Mouse (Mus musculus): ENCODE results near the gene Arf5.
A peak's percentile ranks its signal among the peaks of the same experiment; 100 is the strongest.

Gene Arf5

GRCm38 (mm10) chr6:28423313-28423712, at the start of gene Arf5:
Arf5 (plus strand) TSS chr6:28423560.
- peak; percentile 94 for DNase-seq (ENCODE audit: low read depth)

- DNase-seq (ENCODE audit: low read depth) = no peak
Observed at GRCm38 (mm10) chr6:28381983-28382382, 41.4 kb upstream of the Arf5 start.

- peak; percentile 51 for DNase-seq (ENCODE audit: low read depth)
Observed at GRCm38 (mm10) chr6:28385169-28385568, 38.2 kb upstream of the Arf5 start.

- DNase-seq (ENCODE audit: low read depth) = no peak
Observed at GRCm38 (mm10) chr6:28389038-28389437, 34.3 kb upstream of the Arf5 start.

- no peak for DNase-seq (ENCODE audit: low read depth)
Observed at GRCm38 (mm10) chr6:28396051-28396852, 27.1 kb upstream of the Arf5 start.

- DNase-seq (ENCODE audit: low read depth) = peak; percentile 42
Observed at GRCm38 (mm10) chr6:28396853-28397457, 26.4 kb upstream of the Arf5 start.

- DNase-seq (ENCODE audit: low read depth) = peak; percentile 60
Observed at GRCm38 (mm10) chr6:28397681-28398203, 25.6 kb upstream of the Arf5 start, which contains the start of gene Zfp800. Zfp800 (minus strand) TSS chr6:28398005.

GRCm38 (mm10) chr6:28398726-28399125, 24.6 kb upstream of the Arf5 start:
- DNase-seq (ENCODE audit: low read depth) = peak; percentile 17

GRCm38 (mm10) chr6:28399791-28400190, 23.6 kb upstream of the Arf5 start:
- DNase-seq (ENCODE audit: low read depth) = peak; percentile 60

GRCm38 (mm10) chr6:28410053-28410452, 13.3 kb upstream of the Arf5 start:
- DNase-seq (ENCODE audit: low read depth) = peak; percentile 64

GRCm38 (mm10) chr6:28411236-28411635, 12.1 kb upstream of the Arf5 start:
- DNase-seq (ENCODE audit: low read depth) = no peak

- no peak for DNase-seq (ENCODE audit: low read depth)
Observed at GRCm38 (mm10) chr6:28416981-28417380, 6.4 kb upstream of the Arf5 start.

GRCm38 (mm10) chr6:28418449-28418848, 4.9 kb upstream of the Arf5 start:
- no peak for DNase-seq (ENCODE audit: low read depth)

GRCm38 (mm10) chr6:28419673-28420072, 3.7 kb upstream of the Arf5 start:
- DNase-seq (ENCODE audit: low read depth) = no peak

GRCm38 (mm10) chr6:28420361-28420760, 3.0 kb upstream of the Arf5 start:
- DNase-seq (ENCODE audit: low read depth) = no peak

GRCm38 (mm10) chr6:28420865-28421264, 2.5 kb upstream of the Arf5 start:
- peak; percentile 47 for DNase-seq (ENCODE audit: low read depth)

GRCm38 (mm10) chr6:28421469-28422000, 1.8 kb upstream of the Arf5 start:
- peak; percentile 98 for DNase-seq (ENCODE audit: low read depth)

- no peak for DNase-seq (ENCODE audit: low read depth)
Observed at GRCm38 (mm10) chr6:28422651-28423290, 589 bp upstream of the Arf5 start.

GRCm38 (mm10) chr6:28423767-28424695, 671 bp downstream of the Arf5 start:
- peak; percentile 65 for DNase-seq (ENCODE audit: low read depth)

- no peak for DNase-seq (ENCODE audit: low read depth)
Observed at GRCm38 (mm10) chr6:28425019-28425418, 1.7 kb downstream of the Arf5 start.
